Mouse (Mus musculus): ENCODE measurements at regions not wholly inside any gene's neighbourhood (a gene's known extent, or its start where the extent isn't known, plus 50 kb on each side); places are given as distances from the start of the nearest gene placed in this dataset.

DNA sequence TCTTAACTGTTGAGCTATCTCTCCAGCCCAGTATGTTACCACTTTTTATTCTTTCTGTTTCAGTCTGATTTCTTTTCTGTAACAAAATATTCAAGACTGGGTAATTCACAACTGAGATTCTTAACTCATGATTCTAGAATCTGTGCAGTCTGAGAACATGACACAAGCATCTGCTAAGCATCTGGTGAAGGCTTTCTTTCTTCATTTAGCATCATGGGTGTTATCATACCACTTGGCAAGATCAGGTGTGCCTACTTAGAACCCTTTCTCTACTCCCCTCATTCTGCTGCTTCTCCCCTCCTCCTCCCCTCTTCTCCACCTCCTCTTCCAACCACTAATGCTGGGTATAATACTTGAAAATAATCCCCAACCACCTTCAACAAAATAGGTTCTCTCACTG lies 62.1 kb upstream of the Pfn2 start:
- no peak for DNase-seq (ENCODE audit: low read depth)

DNA sequence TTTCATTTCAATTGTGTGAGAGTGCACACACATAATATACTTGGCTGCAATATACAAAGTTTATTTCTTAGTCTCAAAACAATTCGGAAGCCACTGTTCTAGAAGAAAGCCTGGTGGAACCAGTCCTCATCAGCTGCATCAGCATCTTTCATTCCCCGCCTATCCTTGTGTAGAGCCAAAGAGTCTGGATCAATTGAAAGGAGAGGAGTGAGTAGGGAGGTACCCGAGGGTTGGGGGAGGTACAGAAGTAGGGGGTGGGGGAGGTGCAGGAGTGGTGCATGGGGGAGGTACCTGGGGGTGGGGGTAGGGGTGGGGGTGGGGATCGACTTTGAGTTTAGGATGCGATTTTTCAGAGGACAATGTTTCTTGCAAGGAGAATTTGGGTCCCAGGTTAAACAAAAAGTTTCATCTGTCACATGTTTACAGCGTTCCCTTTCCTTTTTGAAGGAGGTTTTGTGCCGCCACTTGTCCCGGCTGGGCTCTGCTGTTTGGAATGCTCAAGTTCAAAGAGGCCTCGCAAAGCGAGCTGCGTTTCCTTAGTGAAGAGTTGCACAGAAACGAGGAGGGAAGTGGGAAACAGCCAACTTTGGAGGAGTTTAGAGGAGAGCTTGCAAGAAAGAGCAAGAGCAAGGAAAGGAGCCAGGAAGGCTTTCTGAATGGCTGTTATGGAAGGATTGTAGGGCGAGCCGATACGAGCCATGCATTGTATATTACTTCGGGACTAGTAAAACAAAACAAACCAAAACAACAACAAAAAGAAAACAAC lies 64.1 kb upstream of the Pfn2 start:
- DNase-seq (ENCODE audit: low read depth) = no peak

GRCm38 (mm10) chr3:57912650-57913343 lies 64.9 kb upstream of the Pfn2 start:
- no peak for DNase-seq (ENCODE audit: low read depth)

DNA sequence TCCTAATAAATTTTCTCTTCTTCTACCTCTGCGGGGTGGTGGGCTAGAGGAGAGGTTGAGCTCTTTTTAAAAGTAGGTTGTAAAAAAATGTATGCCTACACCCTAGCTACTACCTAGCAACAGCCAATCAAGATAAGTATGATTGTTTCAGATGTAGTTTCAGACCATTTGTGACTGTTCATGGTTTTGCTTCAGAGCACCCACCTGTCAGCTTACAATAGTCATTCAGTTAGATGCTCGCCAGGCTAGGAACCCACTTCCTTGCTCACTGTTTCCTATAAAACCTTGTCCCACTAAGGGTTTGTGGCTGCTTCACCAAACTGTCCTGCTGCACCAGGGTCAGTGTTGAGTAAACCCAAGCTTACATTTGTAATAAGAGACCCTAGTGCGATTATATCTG lies 66.8 kb upstream of the Pfn2 start:
- DNase-seq (ENCODE audit: low read depth) = no peak

DNA sequence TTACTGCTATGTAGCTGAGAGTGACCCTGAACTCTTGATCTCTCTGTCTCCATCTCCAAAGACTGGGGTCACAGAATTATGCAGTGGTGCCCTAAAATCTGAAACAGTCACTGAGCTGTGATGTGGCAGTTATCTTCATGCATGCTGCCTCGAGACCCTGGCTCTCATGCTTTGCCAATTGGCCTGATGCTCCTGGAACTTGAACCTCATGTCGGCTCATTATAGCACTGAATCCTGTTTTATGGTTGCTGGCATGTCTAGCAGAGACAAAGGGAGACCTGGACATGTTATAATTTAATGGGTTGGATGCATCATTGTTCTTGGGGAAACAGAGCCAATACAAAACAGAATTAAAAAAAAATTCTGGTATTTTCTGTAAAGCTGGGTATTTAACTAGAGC lies 71.0 kb upstream of the Pfn2 start:
- DNase-seq (ENCODE audit: low read depth) = no peak

GRCm38 (mm10) chr3:57919390-57920089 lies 71.7 kb upstream of the Pfn2 start:
- DNase-seq (ENCODE audit: low read depth) = no peak

GRCm38 (mm10) chr3:57920090-57920432 lies 72.2 kb upstream of the Pfn2 start:
- no peak for DNase-seq (ENCODE audit: low read depth)

DNA sequence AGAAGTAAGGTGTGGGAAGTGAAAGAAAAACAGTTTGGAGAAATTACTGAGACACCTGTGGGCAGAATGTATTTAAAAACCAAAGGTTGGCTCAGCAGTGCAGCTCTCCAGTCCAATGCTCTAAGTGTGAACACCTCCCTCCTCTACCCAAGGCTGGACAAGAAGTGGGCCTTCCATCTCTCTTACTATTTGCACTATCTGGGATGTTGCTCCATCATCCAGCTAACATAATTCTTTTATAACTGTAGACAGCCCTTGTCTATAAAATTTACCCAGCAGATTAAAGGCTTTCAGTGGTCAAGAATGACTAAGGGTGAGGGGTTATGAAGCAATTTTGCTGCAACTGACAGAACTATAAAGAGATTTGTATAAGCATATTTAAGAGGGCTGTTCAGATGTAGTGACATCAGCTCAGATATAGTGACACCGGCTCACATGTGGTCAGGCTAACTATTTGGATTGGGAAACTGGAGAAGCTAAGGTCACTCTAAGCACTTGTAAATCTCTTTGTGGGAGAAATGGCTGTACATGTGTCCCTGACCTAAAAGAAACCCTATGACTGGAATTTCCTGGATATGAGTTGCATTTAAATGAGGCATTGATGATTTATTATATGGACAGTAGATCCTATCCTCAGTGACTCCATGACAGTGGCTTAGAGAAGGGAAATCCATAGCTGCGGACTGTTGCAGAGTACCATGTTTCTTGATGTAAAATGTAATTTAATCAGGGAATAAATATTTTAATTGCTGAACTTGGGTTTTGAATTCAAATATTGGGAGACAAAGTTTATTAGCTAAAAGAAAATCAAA lies 73.4 kb upstream of the Pfn2 start:
- no peak for DNase-seq (ENCODE audit: low read depth)

- no peak for DNase-seq (ENCODE audit: low read depth)
Observed at GRCm38 (mm10) chr3:57923061-57923460, 75.2 kb upstream of the Pfn2 start.

GRCm38 (mm10) chr3:57932657-57933539 lies 85.0 kb upstream of the Pfn2 start:
- no peak for DNase-seq (ENCODE audit: low read depth)

GRCm38 (mm10) chr3:57935042-57935610 lies 87.2 kb upstream of the Pfn2 start:
- no peak for DNase-seq (ENCODE audit: low read depth)

DNA sequence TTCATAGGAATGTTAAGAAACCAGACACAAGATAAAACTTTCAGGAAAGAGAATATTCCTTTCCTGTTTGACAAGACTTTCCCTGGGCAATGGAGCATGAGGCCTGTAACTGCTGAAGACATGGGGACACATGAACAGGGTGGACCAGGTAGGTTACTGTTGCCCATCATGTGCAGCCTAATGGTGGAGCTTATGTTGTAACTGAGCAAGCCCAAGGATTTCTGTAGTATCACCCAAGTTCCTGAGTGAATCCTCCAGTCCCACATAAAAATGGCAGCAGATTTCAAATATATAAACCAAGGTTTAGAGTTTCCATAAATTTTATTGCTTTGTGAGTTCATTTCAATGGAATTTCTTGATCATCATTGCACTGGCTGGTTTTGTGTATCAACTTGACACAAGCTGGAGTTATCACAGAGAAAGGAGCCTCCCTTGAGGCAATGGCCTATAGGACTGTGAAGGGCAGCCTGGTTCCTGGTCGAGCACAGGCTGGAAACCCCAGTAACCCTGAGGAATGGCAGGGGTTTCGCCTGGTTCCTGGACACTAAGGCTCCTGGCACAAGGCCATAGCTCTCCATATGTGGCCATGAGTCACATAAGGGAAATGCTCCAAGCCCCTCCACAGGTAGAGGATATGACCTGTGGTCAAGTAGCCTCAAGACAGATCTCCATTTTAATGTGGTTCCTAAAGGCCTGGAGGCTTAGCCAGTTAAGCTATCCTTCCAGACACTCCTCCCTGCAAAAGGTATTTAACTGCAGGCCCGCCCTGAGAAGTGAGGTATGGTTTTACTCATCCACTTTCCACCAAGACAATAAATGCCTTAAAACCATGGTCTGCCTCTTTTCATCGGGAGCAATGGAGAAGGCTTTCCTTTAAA lies 92.9 kb upstream of the Pfn2 start:
- no peak for DNase-seq (ENCODE audit: low read depth)

- DNase-seq (ENCODE audit: low read depth) = no peak
Observed at GRCm38 (mm10) chr3:57944698-57945097, 96.8 kb upstream of the Pfn2 start.

DNA sequence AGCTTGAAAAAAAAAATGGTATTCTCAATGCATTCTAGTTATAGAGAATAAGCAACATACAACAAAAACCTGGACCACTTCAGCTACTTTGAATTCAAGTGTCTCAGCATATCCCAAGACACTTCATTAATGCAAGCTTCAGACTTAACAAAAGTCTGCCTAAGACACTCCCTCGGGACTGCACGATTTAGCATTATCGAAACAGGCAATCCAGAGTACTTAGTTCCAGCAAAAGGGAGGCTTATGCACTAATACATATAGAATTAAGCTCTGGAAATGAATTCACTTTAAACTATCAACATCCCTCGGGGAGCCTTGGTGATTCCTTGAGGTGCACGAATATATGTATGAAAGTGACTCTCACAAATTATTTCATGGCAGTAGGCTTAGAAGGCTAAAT lies 97.9 kb upstream of the Pfn2 start:
- DNase-seq (ENCODE audit: low read depth) = no peak

- no peak for DNase-seq (ENCODE audit: low read depth)
Observed at GRCm38 (mm10) chr3:57947331-57947730, 99.5 kb upstream of the Pfn2 start.

DNA sequence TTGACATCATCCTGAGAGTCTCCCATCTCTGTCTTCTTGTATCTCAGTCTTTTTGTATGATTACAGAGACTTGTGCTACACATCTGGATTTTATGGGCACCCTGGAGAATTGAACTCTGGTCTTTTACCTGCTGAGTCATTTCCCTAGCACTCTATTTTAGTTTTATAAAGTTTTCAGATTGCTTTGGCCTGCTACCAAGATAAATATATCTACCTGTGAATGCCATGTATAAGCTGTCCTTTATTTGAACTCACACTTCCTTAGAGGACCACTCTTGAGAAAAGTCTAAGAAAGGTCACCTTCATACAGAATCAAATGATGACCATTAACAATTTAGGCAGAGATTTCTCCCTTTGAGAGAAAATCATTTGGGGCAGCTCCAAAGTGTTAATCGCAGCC lies 100.8 kb upstream of the Pfn2 start:
- no peak for DNase-seq (ENCODE audit: low read depth)

- no peak for DNase-seq (ENCODE audit: low read depth)
Observed at GRCm38 (mm10) chr3:57950431-57951331, 102.8 kb upstream of the Pfn2 start.

GRCm38 (mm10) chr3:57951438-57951837 lies 103.6 kb upstream of the Pfn2 start:
- no peak for DNase-seq (ENCODE audit: low read depth)

DNA sequence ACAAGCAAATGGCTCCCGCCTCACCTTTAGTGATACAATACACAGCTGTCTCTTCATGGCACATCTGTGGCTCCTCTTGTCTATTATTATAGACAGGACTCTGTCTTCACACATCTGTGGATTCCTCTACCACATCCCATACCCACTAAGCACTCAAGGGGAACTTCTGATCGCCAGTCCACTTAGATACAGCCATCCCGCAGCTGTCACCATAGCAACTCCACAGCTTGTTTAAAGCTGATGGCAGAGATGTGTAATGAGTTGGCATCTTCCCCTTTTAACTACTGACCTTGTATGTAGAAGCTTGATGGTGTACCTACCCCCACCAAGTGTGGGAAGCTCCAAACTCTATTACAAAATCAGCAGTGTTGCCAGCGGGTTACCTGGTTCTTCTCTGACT lies 109.5 kb upstream of the Pfn2 start:
- DNase-seq (ENCODE audit: low read depth) = no peak

All from 416B (cell line).